Mouse (Mus musculus) heart, adult 2 months (tissue): ENCODE data around the gene Gnpda2.

Experiments
- CTCF ChIP-seq: fragments of 200-600 bp; IDR thresholded peaks from 2 replicates; pipeline ENCODE4 v1.8.1; 2022; ENCODE audit warnings: antibody characterized with exemption, mild to moderate bottlenecking, moderate library complexity
- EP300 ChIP-seq: fragments of 200-500 bp; IDR thresholded peaks from 2 replicates; pipeline ENCODE4 v1.6.1; 2011; ENCODE audit warnings: low read depth, low read length, control low read depth; ENCODE audit not compliant: insufficient read depth
- POLR2A ChIP-seq: fragments of 200-500 bp; IDR thresholded peaks from 2 replicates; pipeline ENCODE4 v1.6.1; 2011; ENCODE audit warnings: mild to moderate bottlenecking, low read depth, low read length, control low read depth; ENCODE audit not compliant: insufficient read depth

DNA sequence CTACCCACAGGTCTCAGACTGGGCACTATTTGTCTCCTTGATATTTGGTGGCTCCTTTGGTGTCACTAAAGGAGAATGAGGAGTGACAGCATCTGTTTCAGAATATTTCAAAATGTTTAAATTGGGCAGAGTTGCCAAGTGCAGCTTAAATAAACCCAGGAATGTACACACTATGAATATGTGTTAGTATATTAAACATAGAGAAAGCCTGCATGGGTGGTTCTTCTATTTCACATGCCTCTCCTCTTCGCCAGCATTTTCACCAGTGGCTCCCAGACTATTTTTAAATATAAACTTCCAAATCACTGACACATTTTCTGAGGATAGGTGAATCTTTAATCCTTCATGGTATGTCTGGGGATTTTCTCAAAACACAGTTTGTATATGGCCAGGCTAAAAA is 28.8 kb upstream of the Gnpda2 start:
- TF ChIP-seq EP300 (no peak), CTCF (no peak), POLR2A (no peak)
